Mouse (Mus musculus) right cerebral cortex, postnatal 14 days (tissue): ENCODE measurements at regions not wholly inside any gene's neighbourhood (a gene's known extent, or its start where the extent isn't known, plus 50 kb on each side); places are given as distances from the start of the nearest gene placed in this dataset.

Source experiments
- DNase-seq: peaks from one replicate; pipeline ENCODE4 v3.0.0; 2022

DNA sequence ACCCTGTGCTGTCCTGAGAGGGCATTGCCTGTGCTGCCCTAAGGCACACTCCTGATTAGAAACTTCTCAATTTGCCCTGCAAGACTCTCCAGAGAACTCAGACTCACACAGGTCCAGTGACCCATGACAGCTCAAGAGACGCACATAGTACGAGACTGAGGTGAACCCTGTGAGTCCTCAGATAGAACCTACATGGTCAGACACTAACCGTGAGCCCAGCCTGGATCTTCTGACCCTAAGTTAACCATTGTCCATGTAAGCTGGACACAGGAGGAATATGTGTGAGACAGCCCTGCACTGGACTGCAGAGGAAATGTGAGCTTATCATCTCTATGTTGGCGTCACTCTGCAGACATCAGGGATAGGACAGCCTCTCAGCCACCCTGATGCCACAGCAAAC lies 91.4 kb upstream of the Selenok start:
- no peak for DNase-seq

DNA sequence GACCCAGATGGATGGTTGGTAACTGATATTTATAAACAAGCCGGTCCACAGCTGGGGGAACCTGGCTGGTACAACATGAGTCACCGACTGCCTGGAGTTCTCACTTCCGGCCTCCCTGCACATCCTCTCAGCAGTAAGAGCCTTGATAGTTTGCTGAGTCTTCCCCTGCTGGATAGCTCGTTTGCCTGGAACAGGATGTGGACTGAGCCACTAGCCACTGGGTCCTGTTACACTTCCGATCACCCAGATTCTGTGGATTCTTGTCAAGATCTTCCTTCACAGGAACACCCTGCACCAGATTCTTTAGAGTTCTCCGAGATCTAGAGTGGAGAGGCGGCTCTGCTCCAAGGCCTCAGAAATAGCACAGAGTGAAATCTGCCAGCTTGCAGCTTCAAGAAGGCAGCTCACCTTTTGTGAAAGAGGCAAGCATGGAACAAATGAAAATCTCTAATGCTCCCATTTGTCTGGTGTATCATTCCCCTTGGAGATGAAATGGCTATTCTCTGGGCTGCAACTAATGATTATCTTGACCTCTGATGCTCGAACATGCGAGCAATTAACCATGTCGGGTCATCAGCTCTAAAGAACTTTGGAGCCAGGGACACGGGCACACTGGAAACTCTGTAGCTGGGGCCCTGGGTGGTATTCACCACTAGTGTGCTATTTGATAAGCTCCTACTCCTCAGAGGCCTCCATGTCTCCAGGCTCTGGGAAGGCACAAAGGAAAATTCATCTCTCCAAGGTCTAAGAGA lies 90.3 kb upstream of the Selenok start:
- DNase-seq, result no peak

DNA sequence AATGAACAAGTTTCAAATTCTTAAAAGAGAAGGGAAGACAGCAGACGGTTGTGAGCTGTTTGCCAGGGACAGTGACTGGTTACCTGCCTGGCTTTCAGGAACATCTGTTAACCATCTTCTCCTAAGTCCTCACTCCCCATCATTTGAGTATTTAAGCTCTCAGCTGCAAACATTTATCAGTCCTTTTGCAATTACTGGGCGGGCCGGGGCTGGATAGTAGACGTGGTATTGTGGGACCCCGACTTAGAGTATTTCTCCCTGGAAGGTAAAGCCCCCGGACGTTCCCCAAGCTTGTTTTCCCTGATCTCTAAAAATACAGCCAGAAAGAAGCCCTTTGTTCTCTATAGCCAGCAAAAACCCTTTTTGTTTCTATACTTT lies 89.7 kb upstream of the Selenok start:
- no peak for DNase-seq

DNA sequence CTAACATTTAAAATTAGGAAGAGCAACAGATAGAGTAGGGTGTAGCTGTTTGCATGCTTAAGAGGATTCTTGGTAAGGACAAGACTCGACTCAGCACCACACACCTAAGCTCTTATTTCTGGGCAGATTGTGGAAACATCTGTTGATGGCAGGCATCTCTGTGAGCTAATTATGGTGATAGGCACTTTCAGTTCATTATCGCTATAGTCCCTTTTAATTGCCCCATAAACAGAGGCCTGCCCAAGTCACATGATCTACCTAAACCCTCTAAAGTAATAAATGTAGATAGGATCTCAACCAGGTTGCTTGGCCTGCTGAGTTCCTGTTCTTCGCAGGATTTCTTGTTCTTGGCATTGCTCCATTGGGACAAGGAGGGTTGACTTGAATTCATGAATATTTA lies 88.8 kb upstream of the Selenok start:
- DNase-seq, result no peak

DNA sequence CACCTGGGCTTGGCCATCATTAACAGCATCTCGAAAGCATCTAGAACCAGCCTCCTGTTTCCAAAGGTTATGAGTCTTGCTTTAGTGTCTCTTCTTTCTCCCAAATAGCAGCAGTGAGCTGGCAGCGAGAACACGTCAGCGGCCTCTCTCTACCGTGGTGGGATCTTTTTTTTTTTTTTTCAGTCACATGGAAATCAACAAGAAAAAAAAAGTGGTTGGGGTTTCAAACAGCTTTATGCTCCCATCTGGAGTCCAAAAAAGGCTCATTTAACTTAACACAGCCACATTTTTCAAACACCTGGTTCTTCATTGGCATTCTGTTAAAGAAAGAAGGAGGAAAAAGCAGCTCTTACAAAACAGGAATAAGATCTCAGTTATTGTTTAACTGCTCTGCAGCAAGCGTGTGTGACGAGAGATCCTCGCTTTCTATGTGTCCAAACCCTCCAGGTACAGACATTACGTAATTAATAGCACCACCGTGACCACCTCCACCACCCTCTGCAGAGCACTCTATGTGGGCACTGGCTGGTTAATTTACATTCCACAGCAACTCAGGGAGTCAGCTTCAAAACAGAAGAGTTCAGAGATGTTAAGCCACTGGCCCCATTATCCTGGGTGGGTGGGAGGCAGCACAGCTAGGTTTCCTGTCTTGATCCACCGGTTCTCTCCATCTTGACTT lies 85.3 kb upstream of the Selenok start:
- peak; percentile 18 for DNase-seq

DNA sequence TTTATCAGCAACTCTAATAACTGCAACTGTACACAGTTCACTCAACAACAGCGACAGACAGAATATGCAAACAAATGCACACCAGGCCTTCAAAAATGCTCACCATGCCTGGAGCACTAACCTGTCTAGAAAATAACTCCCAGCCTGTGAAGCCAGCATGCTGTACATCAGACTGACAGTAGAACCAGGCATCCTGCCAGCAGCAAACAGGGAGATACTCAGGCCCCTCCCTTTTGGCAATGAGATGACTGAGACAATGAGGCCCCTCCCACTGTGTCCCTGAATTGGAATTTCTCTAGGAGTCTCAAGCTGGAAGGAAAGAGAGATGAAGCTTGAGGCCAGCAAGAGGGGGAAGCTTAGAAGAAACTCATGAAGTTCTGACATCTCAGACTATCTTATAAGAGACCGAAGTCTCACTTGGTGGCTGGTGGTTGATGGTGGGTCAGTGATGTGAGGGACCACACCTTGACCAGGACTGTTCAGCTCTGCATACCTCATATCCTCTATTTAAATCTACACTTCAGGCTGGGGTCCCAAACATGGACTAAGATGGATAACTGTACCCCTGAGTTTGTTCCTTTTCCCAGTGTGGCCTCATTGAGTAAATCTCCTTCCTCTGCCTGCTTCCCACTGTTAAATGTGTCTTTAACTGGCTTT lies 72.6 kb upstream of the Selenok start:
- DNase-seq, result peak; percentile 68

DNA sequence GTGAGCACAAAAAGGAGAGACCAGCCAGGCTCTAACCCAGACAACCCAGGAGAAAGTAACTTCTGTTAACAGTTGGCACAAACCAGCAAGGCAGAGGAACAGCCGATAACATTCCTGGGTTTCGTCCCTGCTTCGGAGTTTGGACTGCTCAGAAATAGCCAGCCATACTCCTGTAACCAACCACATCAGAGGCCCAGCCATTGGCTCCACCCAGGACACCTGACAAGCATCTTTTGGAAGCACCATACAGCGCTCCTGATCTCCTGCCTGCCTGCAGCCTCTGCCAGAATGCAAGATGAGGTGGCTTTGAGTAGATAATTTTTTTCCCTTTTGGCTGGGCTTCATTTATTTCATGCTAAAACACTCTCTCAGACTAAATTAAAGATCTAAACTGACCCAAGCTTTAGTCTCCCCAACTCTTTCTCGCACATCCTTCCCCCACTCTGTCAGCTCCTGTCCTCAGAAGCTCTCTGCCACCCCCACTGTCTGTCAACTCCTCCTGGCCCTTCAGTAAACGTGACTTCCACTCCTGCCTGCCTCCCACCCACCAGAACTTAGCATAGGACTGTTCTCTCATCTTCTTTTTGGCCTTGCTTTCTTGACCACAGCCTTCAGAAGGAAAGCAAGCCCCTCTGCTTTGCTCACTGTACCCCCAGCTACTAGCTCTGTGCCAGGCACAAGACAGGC lies 72.0 kb upstream of the Selenok start:
- no peak for DNase-seq

DNA sequence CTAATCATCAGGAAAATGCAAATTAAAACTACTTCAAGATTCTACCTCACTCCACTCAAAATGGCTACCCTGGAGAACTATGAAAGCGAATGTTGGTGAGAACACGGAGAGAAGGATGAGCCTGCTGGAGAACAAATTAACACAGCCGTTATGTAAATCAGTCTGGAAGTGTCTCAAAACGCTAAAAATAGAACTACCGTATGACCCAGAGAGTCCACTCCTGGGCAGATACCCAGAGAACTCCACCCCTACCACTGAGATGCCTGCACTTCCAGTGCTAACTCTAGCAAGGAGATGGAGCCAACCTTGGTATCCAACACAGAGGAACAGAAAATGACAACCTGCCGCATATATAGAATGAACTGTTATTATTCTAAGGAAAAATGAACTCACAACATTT lies 67.2 kb upstream of the Selenok start:
- no peak for DNase-seq

DNA sequence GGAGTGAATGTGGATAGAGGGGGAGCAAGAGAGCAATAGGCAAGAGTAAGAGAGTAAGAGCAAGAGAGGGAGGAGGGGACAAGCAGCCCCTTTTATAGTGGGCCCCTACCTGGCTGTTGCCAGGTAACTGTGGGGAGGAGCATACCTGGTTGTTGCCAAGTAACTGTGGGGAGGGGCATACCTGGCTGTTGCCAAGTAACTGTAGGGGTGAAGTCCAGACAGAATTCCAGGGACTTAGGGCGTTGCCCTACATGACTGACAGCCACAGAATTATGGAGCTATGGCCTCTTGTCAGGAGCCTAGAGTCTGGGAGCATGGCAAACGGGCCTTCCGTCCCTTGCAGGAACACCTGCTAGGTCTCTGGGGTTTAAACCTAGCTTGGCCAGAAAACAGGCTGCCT lies 64.5 kb upstream of the Selenok start:
- DNase-seq, result no peak

DNA sequence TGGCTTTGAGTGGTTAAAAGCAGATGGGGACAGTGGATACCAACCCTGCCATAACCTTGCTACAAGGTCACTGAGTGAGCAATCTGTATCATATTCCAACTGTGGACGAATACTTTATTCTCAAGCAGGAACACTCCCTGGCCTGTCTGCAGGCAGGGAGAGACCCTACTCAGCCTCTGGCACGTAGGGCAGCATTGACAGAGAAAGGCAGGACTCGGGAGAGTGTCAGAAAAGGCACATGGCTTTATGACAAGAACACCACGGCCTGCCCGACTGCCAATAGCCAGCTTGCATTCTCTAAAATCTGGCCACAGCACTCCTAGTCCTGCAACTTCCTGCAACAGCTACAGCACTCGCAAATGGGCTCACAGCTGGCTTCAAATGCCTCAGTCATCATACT lies 63.3 kb upstream of the Selenok start:
- no peak for DNase-seq

DNA sequence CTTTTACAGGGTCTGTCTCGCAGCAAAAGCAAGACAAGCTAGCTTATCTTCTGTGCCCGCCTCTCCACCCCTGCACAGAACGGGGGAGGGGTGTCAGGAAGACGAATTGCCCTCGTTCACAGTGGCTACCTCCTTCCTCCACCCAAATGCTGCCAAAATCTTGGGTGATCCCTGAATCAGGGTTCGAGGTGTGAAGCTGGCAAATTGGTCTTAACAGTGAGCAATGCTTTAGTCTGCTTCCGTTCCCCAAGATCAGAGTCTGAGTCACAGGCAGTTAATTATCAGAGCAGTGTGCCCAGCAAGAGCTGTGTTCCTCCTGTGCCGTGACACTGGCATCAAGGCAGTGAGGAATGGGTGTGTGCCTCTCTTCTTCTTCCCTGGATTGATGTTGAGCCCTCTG lies 58.4 kb upstream of the Selenok start:
- DNase-seq, result no peak
